Mouse (Mus musculus) midbrain, embryonic 10.5 days (tissue): Measurements from ENCODE around the gene Endod1. TPM values are rescaled to one million over a fixed set of nuclear protein-coding genes. Genes with fewer than 3 reads are reported as not detected.

Experiments
- DNase-seq: peaks from one replicate; pipeline ENCODE4 v3.0.0-alpha.2; 2017; ENCODE audit warnings: low spot score
- H3K27ac ChIP-seq: fragments of 300-500 bp; sonication (generic); replicated peaks from 2 replicates; pipeline ENCODE4 v1.5.1; 2016; ENCODE audit warnings: mild to moderate bottlenecking
- H3K27me3 ChIP-seq: fragments of 300-500 bp; sonication (generic); 2 replicates; pipeline ENCODE4 v1.6.1; 2016; ENCODE audit warnings: low read depth, mild to moderate bottlenecking; ENCODE audit not compliant: poor library complexity, severe bottlenecking
- H3K36me3 ChIP-seq: fragments of 300-500 bp; sonication (generic); 2 replicates; pipeline ENCODE4 v1.6.1; 2016; ENCODE audit warnings: mild to moderate bottlenecking, moderate library complexity
- H3K4me1 ChIP-seq: fragments of 300-500 bp; sonication (generic); 2 replicates; pipeline ENCODE4 v1.6.1; 2016
- H3K4me3 ChIP-seq: fragments of 300-500 bp; sonication (generic); 2 replicates; pipeline ENCODE4 v1.5.1; 2016; ENCODE audit warnings: mild to moderate bottlenecking, moderate library complexity
- H3K9me3 ChIP-seq: fragments of 300-500 bp; sonication (generic); replicated peaks from 2 replicates; pipeline ENCODE4 v1.6.1; 2016; ENCODE audit warnings: mild to moderate bottlenecking
- WGBS: fragments of 180-500 bp; shearing (Covaris S2); methylation state at CpG from one replicate; pipeline ENCODE4 v1.1.7; 2016; 5-methylcytosine and 5-hydroxymethylcytosine counted together
- polyA plus RNA-seq: library from polyadenylated mRNA; unstranded; fragments of >200 nt; fragmentation: Nextera tagmentation; extraction: Ambion mirVana; gene quantifications from 2 replicates; pipeline ENCODE4 v1.2.1, GENCODE M21; 2016

Gene Endod1
- polyA plus RNA-seq, 1 experiment from 2014 or later: 7.8 TPM

DNA sequence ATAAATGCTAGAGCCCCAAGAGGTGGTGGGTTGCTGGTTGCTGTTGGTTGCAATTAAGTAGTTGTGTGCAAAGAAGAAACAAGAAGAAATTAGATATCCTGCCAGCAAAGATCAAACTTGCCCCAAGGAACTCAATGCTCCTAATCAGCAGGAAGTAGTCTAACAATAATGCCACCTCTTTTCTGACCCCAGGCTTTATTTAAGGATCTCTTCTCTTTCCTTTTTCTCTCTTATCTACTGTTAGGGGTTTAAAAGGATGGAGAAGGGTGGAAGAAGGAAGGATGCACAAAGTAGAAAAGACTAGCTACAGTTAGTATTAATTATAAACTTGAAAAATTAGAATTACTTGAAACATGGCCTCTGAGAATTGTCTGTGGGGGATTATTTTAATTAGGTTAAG, 8.9 kb downstream of the Endod1 start:
- no peaks in the 10 kb centered on the region for H3K9me3 ChIP-seq
- no peak for DNase-seq

DNA sequence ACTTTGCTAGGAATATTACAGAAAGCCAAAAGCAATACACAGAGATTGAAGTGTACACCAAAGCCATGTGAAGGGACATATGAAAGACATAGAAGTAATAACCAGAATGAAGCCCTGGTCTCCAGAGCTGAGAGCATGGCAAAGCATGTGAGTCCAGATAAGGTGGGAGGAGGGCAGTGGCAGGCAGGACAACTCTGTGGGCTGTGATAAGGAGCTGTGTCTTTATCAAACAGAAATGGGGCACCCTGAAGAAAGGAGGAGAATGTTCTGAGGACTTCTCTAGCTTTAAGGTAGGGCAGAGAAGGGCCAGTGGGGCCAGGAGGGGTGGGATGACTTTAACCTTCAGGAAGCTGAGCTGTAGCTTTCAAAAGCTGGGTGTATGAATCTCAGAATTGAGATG, 12.0 kb downstream of the Endod1 start:
- Histone ChIP-seq H3K27me3 (no peaks in the 10 kb centered on the region), H3K27ac (no peak overlapping the region), H3K9me3 (no peaks in the 10 kb centered on the region), H3K4me3 (no peak overlapping the region), H3K4me1 (no peaks in the 10 kb centered on the region), H3K36me3 (no peaks in the 10 kb centered on the region)
- no peak for DNase-seq

More for the DNA sequence above, 8.9 kb downstream of the Endod1 start:
- Histone ChIP-seq H3K27me3 (no peaks in the 10 kb centered on the region), H3K4me1 (no peaks in the 10 kb centered on the region), H3K36me3 (no peaks in the 10 kb centered on the region), H3K27ac (no peak overlapping the region), H3K4me3 (no peak overlapping the region)

DNA sequence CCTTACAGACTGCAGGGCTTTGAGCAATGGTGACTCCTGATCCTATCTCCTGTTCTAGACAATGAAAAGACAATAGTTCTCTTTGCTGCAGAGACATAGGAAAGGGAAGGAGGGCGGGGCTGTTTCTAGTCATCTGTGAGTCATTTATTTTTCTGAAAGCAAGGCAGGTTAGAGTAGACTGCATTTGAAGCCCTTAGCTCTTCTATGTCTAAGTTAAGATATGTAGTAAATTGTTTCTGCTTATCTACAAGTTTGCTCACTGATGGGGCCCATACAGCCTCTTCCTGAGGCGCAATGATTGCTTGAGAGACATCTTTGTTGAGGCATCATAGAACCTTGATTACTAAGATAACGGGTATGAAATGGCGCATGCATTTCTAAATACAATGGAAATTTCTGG, 13.5 kb downstream of the Endod1 start:
- Histone ChIP-seq H3K27me3 (no peaks in the 10 kb centered on the region), H3K27ac (no peak overlapping the region), H3K9me3 (no peaks in the 10 kb centered on the region), H3K36me3 (no peaks in the 10 kb centered on the region), H3K4me3 (no peak overlapping the region), H3K4me1 (no peaks in the 10 kb centered on the region)
- over 99% methylated on average over 4 of the region's 4 CpGs for WGBS
- no peak for DNase-seq

DNA sequence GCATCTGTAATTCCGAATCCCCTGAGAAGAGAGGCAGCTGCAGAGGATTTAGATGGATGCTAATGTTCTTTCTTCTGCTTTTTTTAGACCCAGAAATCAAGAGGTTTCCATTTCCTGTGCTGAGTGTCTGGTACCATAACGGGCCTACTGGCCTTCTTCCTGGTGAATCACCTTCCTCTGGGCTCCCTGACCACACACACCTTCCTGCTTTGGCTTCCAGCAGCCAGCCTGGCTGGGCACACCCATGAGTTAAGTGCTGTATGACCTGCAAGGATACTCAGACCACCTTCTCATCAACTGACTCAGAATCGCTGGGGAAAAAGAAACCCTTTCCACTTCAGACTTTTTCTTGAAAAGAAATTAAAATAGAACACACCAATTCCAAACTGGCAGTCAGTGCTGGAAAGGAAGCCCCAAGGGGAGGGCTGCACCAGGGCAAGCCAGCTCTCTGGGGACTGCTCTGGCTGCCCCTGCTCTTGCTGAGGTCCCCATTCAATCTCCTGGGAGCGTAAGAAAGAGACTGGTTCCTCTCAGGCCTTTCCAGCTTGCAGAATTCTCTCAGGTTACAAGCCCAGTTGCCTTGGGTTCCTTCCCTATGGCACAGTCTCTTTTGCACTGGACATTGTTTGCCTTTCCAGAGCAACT, 15.7 kb downstream of the Endod1 start:
- H3K27ac ChIP-seq: 0 out of 2 replicates have a peak overlapping the region, but pooled peaks have one; percentile 30
- no peaks in the 10 kb centered on the region for H3K4me1 ChIP-seq
- H3K4me3 ChIP-seq: no peak overlapping the region
- WGBS: 63% methylated on average over 4 of the region's 4 CpGs
- H3K27me3 ChIP-seq: no peaks in the 10 kb centered on the region
- no peaks in the 10 kb centered on the region for H3K9me3 ChIP-seq
- H3K36me3 ChIP-seq: no peaks in the 10 kb centered on the region
- DNase-seq: no peak

DNA sequence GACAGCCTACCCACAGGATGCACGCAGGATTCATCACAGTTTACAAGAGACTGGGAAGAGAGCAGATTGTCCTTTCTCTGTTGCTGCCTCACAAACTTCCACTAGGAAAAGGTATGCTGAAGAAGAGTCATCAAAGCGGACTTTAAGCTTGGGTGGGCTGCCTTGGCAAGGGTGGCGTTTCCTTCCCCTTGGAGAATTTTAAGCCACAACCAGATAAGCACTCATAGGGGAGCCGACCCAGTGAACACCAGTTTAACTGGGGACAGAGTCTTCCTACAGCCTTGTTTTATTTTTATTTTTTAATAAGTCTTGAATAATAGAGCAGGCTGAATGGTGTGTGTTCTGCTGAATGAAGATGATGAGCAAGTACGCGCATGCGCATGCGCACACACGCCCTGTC, 16.6 kb downstream of the Endod1 start:
- Histone ChIP-seq H3K27me3 (no peaks in the 10 kb centered on the region), H3K9me3 (no peaks in the 10 kb centered on the region), H3K4me1 (no peaks in the 10 kb centered on the region), H3K36me3 (no peaks in the 10 kb centered on the region), H3K27ac (no peak overlapping the region), H3K4me3 (no peak overlapping the region)
- 95% methylated on average over 9 of the region's 9 CpGs for WGBS
- no peak for DNase-seq

DNA sequence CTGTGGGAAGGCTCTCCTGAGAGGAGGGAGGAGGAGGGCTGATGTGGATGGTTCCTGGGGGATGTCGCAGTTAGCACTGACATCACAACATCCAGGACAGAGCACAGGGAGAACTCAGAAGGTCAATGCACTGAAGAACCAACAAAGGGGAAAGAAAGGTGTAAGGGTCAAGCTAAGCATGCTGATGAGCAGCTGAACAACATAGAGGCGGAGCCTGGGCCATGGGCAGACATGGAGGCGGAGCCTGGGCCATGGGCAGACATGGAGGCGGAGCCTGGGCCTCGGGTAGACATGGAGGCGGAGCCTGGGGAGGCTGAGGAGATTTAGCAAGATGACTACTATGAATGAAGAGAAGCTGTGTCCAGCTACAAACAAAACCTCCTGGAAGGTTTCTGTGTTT, 17.8 kb downstream of the Endod1 start:
- no peaks in the 10 kb centered on the region for H3K4me1 ChIP-seq
- H3K9me3 ChIP-seq: no peaks in the 10 kb centered on the region
- 79% methylated on average over 6 of the region's 6 CpGs for WGBS
- no peaks in the 10 kb centered on the region for H3K27me3 ChIP-seq
- H3K36me3 ChIP-seq: no peaks in the 10 kb centered on the region
- no peak for DNase-seq
- H3K4me3 ChIP-seq: no peak overlapping the region
- H3K27ac ChIP-seq: no peak overlapping the region

DNA sequence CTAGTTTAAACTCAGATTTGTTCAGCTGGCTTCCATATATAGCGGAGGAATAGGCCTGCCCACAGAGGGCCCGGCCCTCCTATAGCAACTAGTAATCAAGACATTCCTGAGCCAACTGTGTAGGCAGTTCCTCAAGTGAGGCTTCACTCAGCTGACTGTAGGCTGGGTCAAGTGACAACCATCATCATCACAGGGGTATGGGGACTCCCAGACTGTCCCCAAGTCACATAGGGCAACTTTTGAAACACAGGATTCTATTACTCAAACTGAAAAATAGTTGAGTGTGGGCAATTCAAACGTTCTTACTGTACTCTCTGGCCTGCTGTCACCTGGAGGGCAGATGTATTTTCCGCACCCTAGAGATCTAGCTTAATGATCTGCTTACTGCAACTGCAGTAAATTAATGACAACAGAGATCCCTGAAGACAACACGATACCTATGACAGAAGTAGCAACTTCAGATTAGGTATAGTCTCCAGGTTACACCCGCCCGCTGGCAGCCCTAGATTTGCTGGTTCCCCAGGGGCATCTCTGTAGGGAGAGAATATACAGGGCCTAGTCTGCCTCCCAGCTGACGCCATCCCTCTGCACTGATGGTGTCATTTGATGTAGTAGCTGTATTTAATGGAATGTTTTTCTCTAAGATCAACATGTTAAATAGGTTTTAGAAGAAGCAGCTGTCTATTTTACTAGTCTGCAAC, 19.1 kb downstream of the Endod1 start:
- DNase-seq: no peak
- WGBS: 92% methylated on average over 8 of the region's 8 CpGs
- Histone ChIP-seq H3K36me3 (no peaks in the 10 kb centered on the region), H3K27ac (no peak overlapping the region), H3K4me3 (no peak overlapping the region), H3K4me1 (no peaks in the 10 kb centered on the region), H3K9me3 (no peaks in the 10 kb centered on the region), H3K27me3 (no peaks in the 10 kb centered on the region)

DNA sequence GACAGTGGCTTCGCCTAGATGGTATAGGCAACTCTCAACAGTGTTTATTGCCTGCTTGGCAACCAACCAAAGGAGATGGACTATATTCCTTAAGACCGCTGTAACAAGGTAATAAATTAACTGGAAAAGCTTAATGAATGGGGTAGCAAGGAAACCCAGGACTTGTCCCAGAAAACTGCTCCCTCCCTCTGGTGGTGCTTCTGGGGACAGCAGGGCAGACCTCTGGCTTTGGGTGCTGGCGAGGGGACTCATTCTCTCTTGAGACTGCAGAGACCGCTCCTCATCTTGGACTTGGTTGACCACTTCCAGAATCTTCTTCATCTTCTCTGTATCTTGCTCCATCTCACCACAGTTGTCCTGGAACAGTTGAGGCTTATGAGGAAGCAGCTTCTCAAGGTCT, 24.3 kb downstream of the Endod1 start:
- H3K9me3 ChIP-seq: no peaks in the 10 kb centered on the region
- no peaks in the 10 kb centered on the region for H3K4me1 ChIP-seq
- H3K4me3 ChIP-seq: no peak overlapping the region
- H3K36me3 ChIP-seq: no peaks in the 10 kb centered on the region
- H3K27ac ChIP-seq: no peak overlapping the region
- no peaks in the 10 kb centered on the region for H3K27me3 ChIP-seq
- 86% methylated on average over 4 of the region's 4 CpGs for WGBS
- no peak for DNase-seq

DNA sequence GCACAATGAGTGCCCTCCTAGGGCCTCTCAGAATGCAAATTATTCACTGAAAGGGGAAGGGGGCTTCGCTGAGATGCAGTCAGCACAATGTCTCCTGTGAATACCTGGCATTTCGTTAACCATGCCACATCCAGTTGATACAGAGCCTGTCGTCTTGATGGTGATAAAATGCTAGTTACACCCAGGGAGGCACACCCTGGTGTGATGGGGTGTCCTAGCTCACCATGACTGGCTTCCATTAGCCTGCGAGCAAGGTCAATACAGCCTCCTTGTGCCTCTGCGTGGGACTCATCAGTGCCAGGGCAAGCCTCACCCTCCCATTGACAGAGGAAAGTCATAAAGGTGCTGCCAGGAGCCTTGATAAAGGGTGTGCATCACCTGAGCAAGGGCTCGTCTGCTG, 26.5 kb downstream of the Endod1 start:
- H3K4me3 ChIP-seq: no peak overlapping the region
- no peaks in the 10 kb centered on the region for H3K36me3 ChIP-seq
- H3K27ac ChIP-seq: peak overlapping the region; percentile 38; the same call in 1 of the 2 replicates
- WGBS: 75% methylated on average over 6 of the region's 6 CpGs
- DNase-seq: no peak
- no peaks in the 10 kb centered on the region for H3K9me3 ChIP-seq
- H3K27me3 ChIP-seq: no peaks in the 10 kb centered on the region
- no peaks in the 10 kb centered on the region for H3K4me1 ChIP-seq

DNA sequence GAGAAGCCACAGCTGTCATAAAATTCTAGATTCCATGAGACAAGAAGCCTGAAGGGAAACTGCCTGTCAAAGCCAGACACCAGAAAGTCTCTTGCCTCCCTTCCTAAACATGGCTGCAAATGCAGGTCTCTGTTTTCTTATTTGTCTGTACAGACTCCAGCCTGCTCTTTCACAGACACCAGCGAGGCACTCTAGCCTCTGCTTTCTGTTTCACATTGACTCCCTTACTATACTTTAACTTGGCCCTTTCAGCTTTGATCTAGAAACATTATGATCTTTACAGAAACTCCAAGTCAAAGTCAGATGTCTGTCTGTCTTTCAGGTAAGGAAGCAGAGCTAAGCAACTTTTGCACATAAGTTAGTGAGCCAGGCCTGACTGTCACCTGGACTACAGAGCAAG, 29.0 kb downstream of the Endod1 start:
- Histone ChIP-seq H3K27ac (no peak overlapping the region), H3K4me3 (no peak overlapping the region), H3K9me3 (no peaks in the 10 kb centered on the region), H3K4me1 (no peaks in the 10 kb centered on the region), H3K27me3 (no peaks in the 10 kb centered on the region), H3K36me3 (no peaks in the 10 kb centered on the region)
- no peak for DNase-seq
- WGBS: 82% methylated on average over 1 of the region's 1 CpGs

DNA sequence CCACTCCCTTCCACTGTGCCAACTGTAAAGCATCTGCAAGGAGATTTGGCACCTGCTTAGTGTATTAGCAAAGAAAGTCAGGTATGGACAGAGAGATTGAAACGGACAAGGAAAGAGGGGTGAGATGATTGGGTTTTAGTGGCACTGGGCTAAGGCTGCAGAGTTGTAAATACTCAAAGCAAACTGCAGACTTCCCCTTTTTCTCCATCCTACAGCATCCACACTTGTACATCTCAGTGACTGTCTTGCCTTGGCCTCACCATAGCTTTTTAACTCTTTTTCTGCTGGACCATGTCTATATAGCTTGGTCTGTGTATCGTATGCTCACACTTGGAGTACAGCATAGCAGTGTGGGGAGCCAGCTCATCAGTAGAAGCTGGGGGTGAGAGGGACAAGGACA, 30.5 kb downstream of the Endod1 start:
- 84% methylated on average over 2 of the region's 2 CpGs for WGBS
- Histone ChIP-seq H3K4me3 (no peak overlapping the region), H3K4me1 (no peaks in the 10 kb centered on the region), H3K27me3 (no peaks in the 10 kb centered on the region), H3K9me3 (no peaks in the 10 kb centered on the region), H3K36me3 (no peaks in the 10 kb centered on the region), H3K27ac (no peak overlapping the region)
- no peak for DNase-seq

DNA sequence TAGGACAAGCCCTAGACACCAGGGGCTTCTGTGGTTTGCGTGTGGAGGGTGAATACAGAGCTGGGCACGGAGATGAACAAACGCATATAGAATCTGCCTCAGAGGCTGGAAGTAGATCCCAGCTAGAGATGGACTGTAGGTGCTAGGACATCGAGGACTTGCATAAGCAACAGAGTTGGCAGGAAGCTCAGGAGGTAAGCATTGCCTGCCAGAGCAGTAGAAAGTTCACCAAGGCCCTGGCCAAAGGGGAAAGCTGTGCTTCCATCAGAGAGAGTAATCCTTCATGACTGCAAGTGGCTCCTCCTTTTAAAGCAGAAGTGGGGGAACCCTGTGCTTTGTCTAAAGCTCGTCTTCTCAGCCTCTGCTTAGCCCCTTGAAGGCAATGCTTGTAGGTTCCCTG, 31.9 kb downstream of the Endod1 start:
- Histone ChIP-seq H3K4me3 (no peak overlapping the region), H3K4me1 (no peaks in the 10 kb centered on the region)
- WGBS: 85% methylated on average over 5 of the region's 5 CpGs

DNA sequence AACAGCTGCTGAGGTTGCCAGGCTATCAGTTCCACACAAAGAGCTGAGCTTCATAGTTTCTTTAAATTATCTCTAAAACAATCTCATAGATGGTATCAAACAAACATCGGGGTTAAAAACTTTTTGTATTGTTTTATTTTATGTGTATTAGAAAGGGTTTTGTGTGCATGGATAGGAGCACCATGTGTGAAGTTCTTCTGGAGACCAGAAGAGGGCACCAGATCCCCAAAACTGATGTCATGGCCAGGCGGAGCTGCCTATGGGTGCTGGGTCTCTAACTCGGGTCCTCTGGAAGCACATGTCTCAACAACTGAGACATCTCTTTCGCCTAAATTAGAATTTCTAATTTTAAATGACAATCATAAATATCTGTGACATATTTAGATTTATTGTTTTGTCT, 32.9 kb downstream of the Endod1 start:
- Histone ChIP-seq H3K27ac (no peak overlapping the region), H3K4me3 (no peak overlapping the region), H3K27me3 (no peaks in the 10 kb centered on the region), H3K36me3 (no peaks in the 10 kb centered on the region), H3K9me3 (no peaks in the 10 kb centered on the region), H3K4me1 (no peaks in the 10 kb centered on the region)
- 56% methylated on average over 4 of the region's 4 CpGs for WGBS
- DNase-seq: peak; percentile 30

More for the DNA sequence above, 31.9 kb downstream of the Endod1 start:
- no peak for DNase-seq
- H3K36me3 ChIP-seq: no peaks in the 10 kb centered on the region
- H3K9me3 ChIP-seq: no peaks in the 10 kb centered on the region
- no peaks in the 10 kb centered on the region for H3K27me3 ChIP-seq
- no peak overlapping the region for H3K27ac ChIP-seq
